Mouse (Mus musculus) ES-CJ7 (cell line): ENCODE results near the gene Cmss1.
"Not testable (repeated sequence)": the region's sequence is repeated elsewhere in the genome, so short reads cannot be mapped to it uniquely, and the experiment has no call there.

Source experiments
- DNase-seq: peaks from one replicate; pipeline ENCODE4 v3.0.0; 2011; ENCODE audit warnings: low read depth, low spot score

The Cmss1 gene

DNA sequence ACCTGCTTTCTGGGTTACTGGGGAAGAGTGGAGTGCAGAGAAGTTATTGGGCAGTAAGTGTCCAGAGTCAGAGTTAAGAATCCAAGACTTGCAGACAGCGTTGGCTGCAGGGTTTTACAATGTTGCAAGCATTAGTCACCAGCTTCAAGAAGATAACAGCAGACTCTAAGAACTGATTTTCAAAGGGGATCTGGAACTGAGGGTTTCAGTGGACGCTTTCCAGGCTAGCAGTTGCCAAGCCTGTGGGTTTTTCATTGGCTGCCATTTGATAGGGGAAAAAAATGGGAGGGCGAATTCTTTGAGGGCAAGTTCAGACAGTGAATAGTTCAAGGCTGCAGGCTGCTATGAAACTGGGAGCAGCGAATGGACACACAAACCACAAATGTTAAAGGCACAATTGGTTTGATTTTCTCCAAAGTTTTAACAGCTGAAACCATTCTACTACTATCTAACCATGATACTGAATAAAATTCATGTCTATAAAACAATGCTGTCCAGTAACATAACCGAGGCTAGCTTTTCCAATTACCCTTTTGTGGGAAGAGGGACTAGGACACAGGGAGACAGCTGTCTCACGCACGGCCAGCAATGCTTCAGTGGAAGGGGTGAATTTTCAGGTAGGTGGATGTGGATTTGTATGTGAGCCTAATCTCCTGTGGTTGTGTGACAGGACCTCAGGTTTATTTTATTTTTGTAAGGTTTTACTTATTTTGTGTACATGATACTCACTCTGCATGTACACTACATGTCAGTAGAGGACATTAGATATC, 179.0 kb downstream of the Cmss1 start:
- no peak for DNase-seq

DNA sequence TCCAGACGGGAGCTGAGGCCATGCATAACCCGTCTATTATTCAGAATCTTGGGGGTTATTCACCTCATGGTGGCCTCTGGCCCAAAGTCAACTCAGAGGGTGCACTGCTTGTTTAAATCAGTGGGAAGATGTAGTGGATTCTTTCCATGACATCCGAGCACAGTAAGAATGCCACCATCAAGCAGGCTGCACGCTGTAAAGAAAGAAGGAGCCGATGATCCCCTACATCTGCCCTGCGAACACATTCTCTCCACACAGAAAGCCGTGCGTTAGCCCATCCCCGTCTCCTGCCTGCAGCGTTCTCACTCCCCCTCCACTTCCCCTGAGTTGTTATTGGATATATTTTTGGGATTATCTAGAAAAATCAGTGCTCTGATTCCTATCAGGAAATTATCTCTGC, 180.0 kb downstream of the Cmss1 start:
- no peak for DNase-seq

DNA sequence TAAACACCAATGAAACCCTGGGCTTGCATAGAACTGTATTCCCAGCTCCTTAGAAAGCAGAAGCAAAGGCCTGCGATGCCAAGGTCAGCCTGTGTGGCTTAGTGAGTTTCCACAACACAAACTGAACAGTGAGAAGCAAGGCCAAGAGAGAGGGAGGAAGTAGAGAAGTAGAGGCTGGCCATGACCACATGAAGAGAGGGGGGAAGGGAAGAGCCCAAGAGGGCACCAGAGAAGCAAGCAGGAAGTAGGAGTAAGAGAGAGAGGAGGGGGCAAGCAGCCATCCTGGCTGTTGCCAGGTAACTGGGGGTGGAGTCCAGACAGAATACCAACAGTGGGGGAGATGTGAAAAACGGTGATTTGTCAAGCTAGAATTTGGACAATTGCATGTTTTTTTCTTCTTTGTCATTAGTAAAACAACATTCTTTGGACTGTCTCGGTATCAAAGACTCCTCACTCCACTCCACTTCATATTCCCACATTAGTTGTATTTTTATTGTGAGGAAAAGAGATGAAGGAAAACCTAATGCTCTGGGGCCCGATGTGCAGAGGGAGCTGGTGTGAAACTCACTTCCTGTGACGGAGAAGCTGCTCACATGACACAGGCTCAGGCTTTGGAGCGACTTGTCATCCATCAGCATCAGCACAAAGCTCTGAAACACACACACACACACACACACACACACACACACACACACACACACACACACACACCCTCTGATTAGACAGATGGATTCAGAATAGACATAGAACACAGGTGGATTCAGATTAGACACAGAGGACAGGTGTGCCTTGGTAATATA, 183.5 kb downstream of the Cmss1 start:
- DNase-seq, result peak; percentile 11

DNA sequence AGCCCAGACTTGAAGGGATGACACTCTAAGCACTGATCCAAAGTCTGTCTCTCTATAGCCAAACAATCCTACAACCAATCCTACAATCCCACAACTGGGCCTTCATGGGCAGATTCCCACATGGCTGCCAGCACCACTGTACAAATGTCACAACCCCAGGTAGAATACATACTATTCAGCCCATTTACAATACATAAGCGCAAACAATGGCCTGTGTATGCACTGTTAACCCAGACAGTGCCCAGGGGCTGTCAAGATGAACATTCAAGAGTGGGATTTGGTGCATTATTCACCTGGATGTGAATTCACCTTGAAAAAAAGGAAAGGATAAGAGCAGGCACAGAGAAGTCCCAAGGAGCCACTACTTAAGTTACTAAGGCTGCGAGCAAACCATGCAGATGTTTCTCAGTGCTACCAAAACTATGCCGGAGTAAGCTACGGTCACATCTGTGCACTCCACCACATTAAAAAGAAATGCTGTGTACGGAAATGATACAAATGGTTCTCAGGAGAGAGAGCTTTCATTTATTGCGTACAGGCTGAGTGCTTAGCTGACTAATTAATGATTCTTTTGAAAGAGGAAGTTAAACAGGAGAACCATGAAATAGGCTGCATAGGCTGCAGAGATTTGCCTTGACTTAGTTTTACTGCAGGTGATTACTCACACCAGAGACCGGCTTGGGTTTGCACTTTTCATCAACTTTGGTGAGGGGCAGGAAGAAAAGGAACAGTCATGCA, 184.8 kb downstream of the Cmss1 start:
- no peak for DNase-seq

DNA sequence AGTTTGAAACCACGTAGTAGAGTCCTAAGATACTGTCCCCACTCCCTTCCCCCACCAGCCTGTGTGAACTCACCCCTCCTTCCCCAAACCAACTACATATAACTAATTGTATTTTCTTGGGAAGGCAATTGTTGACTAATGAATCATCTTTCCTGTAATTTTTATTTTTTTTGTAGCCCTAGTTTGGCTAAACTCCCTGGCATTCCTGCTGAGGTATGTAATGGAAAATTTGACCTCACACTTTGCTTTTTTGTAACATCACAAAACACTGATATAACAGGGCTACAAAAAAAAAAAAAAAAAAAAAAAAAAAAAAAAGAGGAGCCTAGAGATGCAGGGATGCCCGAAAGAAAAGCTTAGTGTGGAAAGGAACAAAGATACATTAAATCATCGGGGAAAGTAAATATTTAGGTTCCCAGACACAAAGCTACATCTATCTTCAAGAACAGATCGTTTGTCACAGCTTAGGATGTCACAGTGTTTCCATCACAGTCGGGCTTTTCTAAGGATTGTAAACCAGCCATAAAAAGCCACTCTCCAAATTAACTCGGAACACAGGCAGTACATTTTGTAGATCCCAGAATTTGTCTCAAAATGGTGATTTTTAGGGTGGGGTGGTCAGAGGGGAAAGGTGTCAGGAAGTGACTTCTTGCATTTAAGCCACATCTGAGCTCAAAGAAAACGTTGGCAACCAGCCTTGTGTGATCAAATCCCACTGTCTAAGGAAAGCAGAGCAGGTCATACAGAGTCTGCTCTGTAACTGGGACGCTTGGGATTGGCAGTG, 185.7 kb downstream of the Cmss1 start:
- no peak for DNase-seq

DNA sequence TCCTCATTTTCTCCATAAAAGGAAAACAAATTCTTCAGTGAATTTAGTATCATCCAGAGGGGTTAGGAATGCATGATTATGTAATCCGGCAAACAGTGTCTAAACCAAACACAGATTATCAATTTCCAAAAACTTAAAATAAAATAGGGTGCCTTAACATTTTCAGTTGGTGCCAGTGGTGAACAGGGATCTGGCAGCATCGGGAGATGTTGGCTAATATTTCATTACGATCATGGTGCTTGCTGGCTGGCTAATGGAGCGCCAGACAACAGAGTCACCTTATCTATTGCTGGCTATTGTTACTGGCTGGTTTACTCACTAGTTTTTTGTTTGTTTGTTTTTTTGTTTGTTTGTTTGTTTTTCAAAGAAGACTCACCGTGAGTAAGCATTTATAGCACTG, 186.8 kb downstream of the Cmss1 start:
- DNase-seq, result no peak

DNA sequence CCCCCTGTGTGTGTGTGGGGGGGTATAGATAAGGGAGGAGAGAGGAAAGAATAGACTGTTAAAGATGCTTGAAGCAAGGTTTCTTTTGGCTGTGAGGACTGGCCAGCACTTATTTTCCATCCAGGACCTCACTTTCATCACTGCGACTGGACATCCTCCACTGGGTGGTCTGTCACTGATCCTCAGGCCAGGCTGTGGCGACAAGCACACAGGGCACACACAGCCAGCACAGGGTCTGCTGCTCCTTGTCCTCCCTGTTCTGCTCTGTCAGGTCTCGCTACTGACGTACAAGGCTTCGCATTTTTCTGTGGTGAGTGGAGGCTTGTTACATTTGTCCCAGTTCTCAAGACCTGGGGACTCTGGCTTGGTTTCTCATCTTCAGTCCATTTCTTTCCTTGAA, 187.3 kb downstream of the Cmss1 start:
- DNase-seq, result no peak

DNA sequence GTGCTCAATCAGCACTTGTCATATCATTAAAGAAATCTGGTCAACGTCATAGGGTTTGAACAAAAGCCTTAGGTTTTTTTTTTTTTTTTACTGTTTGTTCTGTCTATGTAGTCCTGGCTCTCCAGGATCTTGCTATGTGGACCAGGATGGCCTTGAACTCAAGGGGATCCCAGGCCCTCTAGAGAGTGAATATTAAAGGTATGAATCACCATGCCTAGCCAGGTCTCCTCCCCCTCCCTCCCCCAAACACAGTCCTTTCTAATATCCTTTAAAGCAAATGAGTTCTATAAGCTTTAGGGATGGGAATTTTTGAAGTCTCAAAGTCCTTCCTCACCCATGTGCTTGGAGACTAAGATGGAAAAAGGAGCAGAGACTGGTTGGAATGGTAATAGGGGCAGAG, 188.7 kb downstream of the Cmss1 start:
- DNase-seq, result no peak

DNA sequence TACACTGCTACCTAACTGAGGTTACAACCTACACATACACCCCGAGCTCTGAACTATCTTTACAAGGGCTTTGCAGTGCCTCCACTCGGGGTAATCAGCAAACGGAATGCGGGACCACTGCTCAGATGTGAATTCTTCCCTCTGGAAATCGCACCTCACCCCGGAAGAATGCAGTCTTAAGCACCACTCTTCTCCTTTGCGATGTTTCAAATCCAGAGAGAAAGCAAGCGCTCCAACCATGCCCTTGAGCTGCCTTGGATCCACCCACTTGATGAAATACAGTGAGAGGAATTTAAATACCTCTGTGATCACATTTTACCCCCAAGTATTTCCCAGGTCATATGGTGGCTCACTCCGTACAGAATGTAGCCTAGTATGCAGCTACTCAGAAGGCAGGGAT, 189.6 kb downstream of the Cmss1 start:
- DNase-seq, result no peak

DNA sequence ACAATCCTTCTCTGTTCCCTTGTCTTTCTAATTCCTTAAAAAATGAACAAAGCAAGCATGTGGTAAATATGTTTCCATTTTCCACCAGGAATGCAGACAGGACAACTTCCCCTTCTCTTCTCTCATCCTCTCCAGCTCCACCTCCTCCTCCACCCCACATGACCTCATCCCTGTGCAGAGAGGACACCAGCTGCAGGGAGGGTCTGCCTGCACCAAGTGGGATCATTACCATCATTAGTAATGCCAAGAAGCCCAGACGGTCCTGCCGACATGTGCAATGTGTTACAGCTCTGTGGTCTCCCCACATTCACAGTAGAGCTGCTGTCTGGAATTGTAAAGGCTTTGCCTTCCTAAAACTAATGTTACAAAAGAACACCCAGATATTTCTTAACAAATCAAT, 190.6 kb downstream of the Cmss1 start:
- no peak for DNase-seq

DNA sequence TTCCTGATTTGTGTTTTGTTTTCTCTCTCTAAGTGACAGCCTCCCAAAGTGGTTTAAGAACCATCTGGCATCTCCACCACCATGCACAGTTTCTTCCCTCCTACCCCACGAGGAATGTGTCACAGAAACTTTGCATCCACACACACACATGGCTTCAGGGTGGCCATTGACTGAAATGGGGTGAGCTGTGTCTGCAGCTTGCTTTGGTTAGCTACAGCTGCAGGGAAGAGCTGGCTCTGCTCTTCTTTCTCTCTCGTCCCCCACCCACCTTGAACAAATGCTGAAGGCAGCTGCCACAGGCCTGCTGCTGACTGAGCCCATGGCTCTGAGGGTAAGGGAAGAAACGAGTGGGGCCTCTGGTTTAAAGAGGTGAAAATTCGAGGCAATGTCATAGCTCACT, 193.9 kb downstream of the Cmss1 start:
- no peak for DNase-seq

DNA sequence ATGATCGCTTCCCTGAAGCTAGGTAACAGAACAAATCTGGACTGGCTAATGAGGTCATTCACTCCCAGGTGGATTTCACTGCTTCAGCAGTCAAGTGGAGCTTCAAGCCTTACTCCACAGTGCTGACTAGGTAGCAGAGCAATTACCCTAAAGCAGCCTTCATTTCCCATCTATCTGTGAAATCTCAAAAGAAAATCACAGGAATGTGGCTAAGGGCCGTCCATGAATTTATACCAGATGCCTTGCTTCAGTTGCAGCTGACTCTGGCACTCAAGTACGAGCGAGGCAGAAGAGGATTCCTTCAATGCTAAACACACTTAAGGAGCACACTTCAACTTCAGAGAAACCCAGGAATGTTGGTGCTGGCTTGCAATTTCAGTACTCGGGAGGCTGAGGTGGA, 202.8 kb downstream of the Cmss1 start:
- no peak for DNase-seq

DNA sequence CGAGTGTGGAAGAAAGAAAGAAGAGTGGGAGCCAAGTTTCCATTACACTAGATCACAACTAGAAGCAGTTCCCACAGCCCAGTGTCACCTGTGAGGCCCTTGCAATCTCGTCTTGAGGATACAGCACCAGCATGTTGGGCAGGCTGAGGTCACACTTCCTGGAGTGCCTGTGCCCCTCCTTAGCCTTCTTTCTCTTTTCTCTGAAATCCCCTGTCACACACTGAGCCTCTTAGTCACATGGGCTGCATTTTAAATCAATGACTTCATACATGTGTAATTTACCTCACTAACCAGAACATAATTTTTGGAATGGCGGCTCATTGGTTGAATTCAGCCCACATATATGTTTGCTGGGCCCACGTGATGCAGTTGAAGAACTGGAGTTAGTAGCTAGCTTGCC, 203.8 kb downstream of the Cmss1 start:
- no peak for DNase-seq

DNA sequence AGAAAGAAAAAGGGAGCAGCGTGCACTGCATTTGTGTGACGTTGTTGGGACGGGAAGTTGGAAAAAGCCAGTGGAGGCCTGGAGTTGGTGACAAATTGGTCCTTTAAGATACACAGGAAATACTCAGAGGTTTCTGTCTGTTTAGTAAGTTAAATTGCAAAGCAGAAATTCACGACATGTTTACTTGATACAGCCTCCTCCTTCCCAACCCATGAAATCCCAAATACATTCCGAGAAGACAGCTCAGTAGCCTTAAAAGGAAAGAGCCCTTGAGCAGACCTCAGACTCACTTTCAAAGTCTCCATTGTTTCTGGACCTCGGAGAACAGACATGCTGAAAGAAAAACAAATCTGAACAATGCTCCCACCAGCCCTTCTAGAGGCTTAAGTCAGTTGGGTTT, 205.0 kb downstream of the Cmss1 start:
- DNase-seq, result no peak

DNA sequence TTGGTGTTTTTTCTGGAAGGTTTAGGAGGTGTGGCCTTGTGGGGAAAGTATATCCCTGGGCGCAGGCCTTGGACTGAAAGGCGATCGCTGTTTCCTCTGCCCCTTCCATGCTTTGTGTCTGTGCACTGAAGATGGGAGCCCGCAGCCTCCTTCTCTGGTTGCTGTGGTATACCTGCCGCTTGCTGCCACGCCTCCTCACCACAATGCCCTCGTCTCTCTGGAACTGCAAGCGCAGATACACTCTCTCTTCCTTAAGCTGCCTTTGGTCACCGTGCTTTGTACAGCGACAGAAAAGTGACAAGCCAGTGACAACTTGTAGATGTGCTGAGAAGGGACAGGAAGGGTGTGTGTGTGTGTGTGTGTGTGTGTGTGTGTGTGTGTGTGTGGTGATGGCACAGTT, 207.1 kb downstream of the Cmss1 start:
- DNase-seq, result no peak

DNA sequence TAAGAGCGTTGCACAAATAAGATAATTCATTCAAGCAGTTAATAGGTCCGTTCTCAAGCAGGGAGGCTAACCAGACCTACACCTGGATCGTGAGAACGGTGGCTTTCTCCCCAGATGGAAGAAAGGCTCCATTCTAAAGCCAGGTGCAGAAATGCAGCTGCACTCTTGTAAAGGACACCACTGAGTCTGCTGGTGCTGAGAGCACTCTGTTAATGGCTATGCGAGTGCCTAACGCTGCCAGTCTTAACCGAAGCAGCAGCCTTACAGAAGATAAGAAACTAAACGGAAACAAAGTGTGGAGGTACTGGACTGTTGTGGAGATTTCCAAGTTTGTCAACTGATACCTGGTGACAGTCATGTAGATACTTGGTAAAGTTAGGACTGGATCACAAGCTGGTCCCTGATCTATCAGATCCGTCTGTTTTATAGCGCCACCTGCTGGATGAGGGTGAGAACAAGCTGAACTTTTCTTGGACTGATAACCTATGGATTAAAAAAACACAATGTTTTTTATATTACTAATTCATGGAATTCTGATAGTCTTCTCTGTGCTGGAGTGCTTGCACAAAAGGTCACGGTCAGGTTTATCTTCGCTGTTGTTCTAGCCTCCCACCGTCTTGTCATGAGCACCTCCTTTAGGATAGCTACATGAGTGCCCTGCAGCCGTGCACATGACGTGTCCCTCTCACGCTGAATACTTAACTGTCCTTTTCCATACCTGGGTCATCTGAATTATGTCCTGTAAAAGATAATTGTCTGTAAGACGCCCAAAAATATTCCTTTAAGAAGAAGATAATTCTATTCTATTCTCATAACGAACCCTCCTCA, 208.1 kb downstream of the Cmss1 start:
- DNase-seq, result peak; percentile 64

DNA sequence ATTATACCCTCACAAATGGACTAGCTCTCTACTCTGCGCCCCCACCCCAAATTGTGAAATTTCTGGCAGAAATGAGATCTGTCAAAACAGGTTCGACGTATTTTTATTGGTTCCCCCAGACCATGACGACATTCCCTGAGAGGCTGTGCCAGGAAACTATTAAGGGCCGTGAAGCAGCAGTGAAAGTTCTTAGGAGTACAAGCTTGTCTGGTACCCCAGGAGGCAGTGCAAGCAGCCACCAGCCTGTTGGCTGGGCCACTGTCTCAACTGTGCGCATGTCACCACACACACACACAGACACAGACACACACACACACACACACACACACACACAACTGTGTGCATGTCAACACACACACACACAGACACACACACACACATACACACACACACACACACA, 208.8 kb downstream of the Cmss1 start:
- no peak for DNase-seq

DNA sequence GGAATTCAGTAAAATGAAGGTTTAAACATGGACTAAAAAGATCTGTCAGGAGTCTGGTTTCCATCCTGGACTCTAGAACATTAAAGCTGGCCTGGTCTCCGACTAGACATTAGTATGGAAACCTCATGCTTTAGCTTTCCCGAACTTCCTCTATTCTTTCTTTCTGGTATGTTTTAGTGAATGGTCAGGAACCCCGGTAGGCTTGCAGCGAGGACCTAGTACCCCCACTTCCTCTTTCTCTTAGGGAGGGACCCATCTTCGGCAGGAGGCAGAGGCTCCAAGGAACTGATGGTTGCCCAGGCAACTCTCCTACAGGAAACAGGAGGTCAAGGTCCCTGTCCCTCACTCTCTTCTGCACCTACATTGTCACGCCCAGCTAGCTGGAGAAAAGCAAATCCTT, 210.4 kb downstream of the Cmss1 start:
- no peak for DNase-seq

DNA sequence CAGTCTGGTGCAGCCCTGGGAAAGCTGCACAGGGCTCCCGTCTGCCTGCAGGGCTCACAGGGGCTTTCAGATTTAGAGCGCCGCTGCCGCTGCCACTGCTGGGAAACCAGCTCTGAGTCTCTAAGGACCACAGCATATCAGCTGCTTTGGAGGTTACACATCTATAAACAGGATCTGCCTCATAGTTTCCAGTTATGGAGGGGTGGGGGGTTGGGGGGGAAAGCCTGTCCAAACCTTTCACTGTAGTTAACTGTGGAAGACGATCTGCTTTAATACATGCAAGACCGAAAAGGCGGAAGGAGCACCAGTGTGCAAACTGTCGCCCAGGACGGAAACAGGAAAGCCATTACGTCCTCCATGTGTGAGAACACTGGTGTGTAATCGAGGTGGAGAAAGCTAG, 213.5 kb downstream of the Cmss1 start:
- DNase-seq, result no peak

DNA sequence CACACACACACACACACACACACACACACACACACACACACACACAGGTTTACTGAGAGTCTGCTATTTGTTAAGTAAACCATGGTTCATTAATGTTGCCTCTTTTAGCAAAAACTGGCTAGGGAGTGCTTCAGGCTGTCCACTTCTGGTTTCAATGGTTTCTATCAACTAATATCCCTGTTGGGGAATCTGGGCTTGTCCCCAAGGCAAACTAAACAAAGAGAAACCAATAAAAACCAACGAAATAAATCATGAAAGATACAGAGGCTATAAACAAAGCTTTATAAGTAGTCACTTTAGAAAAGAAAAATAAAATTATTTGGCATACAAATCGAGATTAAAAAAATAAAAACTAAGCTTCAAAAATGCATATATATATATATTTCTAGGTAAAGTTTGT, 214.2 kb downstream of the Cmss1 start:
- no peak for DNase-seq

DNA sequence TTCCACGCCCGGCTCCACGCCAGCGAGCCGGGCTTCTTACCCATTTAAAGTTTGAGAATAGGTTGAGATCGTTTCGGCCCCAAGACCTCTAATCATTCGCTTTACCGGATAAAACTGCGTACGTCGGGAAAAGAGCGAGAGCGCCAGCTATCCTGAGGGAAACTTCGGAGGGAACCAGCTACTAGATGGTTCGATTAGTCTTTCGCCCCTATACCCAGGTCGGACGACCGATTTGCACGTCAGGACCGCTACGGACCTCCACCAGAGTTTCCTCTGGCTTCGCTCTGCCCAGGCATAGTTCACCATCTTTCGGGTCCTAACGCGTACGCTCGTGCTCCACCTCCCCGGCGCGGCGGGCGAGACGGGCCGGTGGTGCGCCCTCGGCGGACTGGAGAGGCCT, 215.5 kb downstream of the Cmss1 start:
- not testable (repeated sequence) for DNase-seq
